Mouse (Mus musculus) layer of hippocampus, adult 11-12 months (tissue): ENCODE results near the gene Gm49354.

Experiments used
- DNase-seq: peaks from one replicate; pipeline ENCODE4 v3.0.0; 2022; ENCODE audit warnings: low spot score

Gene Gm49354

DNA sequence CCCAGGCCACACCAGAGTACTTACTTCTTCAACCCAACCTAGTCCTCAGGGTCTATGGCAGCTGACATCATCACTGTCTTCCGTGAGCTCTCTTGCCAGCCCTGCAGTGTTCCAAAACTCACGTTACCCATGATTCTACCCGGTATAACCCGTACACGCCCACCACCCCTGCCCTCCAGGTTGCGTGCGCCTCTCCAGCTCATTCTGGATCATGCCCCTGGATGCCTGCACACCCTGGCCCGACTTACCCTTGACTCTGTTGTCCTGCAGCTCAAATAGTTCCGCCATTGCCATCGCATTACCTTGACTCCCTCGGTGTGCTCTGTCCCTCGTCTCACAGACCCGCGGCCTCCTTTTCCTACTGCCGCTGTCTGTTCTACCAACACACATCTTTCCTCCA lies 71.8 kb downstream of the Gm49354 start, which contains the start of gene Spata31d1a:
Gene Spata31d1a, minus strand, starts transcription at position 101 of the 400 bp plus-strand sequence.
- DNase-seq = no peak
